Mouse (Mus musculus): ENCODE measurements at regions not wholly inside any gene's neighbourhood (a gene's known extent, or its start where the extent isn't known, plus 50 kb on each side); places are given as distances from the start of the nearest gene placed in this dataset.

DNA sequence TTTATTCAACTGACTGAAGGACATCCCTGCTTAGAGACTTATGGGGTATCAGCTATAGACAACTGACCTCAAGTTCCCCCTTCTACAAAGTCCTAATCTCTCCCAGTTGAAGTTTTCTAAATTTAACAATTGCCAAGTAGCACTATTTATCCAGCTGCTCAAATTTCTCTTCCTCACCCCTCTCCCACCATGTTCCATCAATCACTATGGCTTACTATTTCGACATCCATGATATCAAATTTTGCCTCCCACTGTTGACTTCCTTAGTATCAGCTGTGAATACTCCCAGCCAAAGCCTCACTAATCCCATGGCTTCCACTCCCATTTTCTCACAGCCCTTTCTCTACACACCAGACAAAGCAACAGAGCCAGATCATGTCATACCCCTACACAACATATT is 170.7 kb upstream of the Fmr1 start:
- no peak overlapping the region for H3K27ac ChIP-seq (ENCODE audit: control insufficient read depth, low read depth, low read length)
- no peak for DNase-seq (ENCODE audit: low read depth, low spot score)
- H3K4me3 ChIP-seq (ENCODE audit: control insufficient read depth in 1 of 2, insufficient read depth in 1 of 2, low read depth in 2 of 2, low read length in 2 of 2) = no peak overlapping the region
- no peak overlapping the region for H3K9ac ChIP-seq (ENCODE audit: control insufficient read depth, low read depth, low read length, poor library complexity, severe bottlenecking)
- H3K4me1 ChIP-seq (ENCODE audit: control insufficient read depth in 1 of 2, insufficient read depth in 2 of 2, low read length in 2 of 2) = no peaks in the 10 kb centered on the region
- no peaks in the 10 kb centered on the region for H3K79me2 ChIP-seq (ENCODE audit: control insufficient read depth, insufficient read depth, low read length, poor library complexity)
- H3K36me3 ChIP-seq (ENCODE audit: control insufficient read depth in 1 of 2, insufficient read depth in 2 of 2, low read length in 2 of 2) = no peaks in the 10 kb centered on the region
- H3K27me3 ChIP-seq (ENCODE audit: control insufficient read depth in 1 of 2, insufficient read depth in 2 of 2, low read length in 2 of 2) = no peaks in the 10 kb centered on the region
- no peaks in the 10 kb centered on the region for H3K9me3 ChIP-seq (replicated peaks; ENCODE audit: insufficient read depth, low read length)
- TF ChIP-seq ZMIZ1 (IDR thresholded peaks at IDR 0.05; ENCODE audit: low read depth, low read length) (no peak), ZKSCAN1 (IDR thresholded peaks at IDR 0.05; ENCODE audit: low read depth, low read length) (no peak), EP300 (IDR thresholded peaks at IDR 0.05; ENCODE audit: low read depth in 1 of 2, low read length in 2 of 2) (no peak), MYB (IDR thresholded peaks at IDR 0.05; ENCODE audit: low read depth, low read length) (no peak), MAX (IDR thresholded peaks at IDR 0.05; ENCODE audit: low read length) (no peak), USF2 (IDR thresholded peaks at IDR 0.05; ENCODE audit: borderline replicate concordance in 1 of 2, insufficient read depth in 1 of 2, low read depth in 1 of 2, low read length in 2 of 2) (no peak), MEF2A (IDR thresholded peaks at IDR 0.05; ENCODE audit: extremely low read depth, insufficient replicate concordance, low read depth, low read length, poor library complexity, severe bottlenecking) (no peak), KAT2A (conservative IDR thresholded peaks at IDR 0.05; ENCODE audit: low read depth, low read length) (no peak), POLR2AphosphoS2 (IDR thresholded peaks at IDR 0.05; ENCODE audit: low read length) (no peak), ZNF384 (IDR thresholded peaks at IDR 0.05; ENCODE audit: low read depth, low read length) (no peak), TAL1 (IDR thresholded peaks at IDR 0.05; ENCODE audit: low read length) (no peak), RCOR1 (IDR thresholded peaks at IDR 0.05; ENCODE audit: low read depth, low read length) (no peak), TBP (IDR thresholded peaks at IDR 0.05; ENCODE audit: low read depth, low read length) (no peak), CTCF (IDR thresholded peaks at IDR 0.05 in 2 of 3, conservative IDR thresholded peaks at IDR 0.05 in 1 of 3; ENCODE audit: control insufficient read depth in 1 of 3, insufficient read depth in 1 of 3, low read depth in 2 of 3, low read length in 3 of 3, poor library complexity in 1 of 3, severe bottlenecking in 1 of 3) (no peak), MYC (IDR thresholded peaks at IDR 0.05; ENCODE audit: low read depth, low read length) (no peak), MAZ (IDR thresholded peaks at IDR 0.05; ENCODE audit: low read depth, low read length) (no peak), HCFC1 (IDR thresholded peaks at IDR 0.05; ENCODE audit: low read depth, low read length) (no peak), ETS1 (IDR thresholded peaks at IDR 0.05; ENCODE audit: low read depth, low read length) (no peak)

GRCm38 (mm10) chrX:68512213-68512766 is 166.1 kb upstream of the Fmr1 start:
- Histone ChIP-seq H3K36me3 (ENCODE audit: control insufficient read depth in 1 of 2, insufficient read depth in 2 of 2, low read length in 2 of 2) (no peaks in the 10 kb centered on the region), H3K27ac (ENCODE audit: control insufficient read depth, low read depth, low read length) (no peak overlapping the region), H3K4me1 (ENCODE audit: control insufficient read depth in 1 of 2, insufficient read depth in 2 of 2, low read length in 2 of 2) (no peaks in the 10 kb centered on the region), H3K4me3 (ENCODE audit: control insufficient read depth in 1 of 2, insufficient read depth in 1 of 2, low read depth in 2 of 2, low read length in 2 of 2) (no peak overlapping the region), H3K9ac (ENCODE audit: control insufficient read depth, low read depth, low read length, poor library complexity, severe bottlenecking) (no peak overlapping the region), H3K79me2 (ENCODE audit: control insufficient read depth, insufficient read depth, low read length, poor library complexity) (no peaks in the 10 kb centered on the region), H3K9me3 (replicated peaks; ENCODE audit: insufficient read depth, low read length) (no peaks in the 10 kb centered on the region), H3K27me3 (ENCODE audit: control insufficient read depth in 1 of 2, insufficient read depth in 2 of 2, low read length in 2 of 2) (no peaks in the 10 kb centered on the region)
- TF ChIP-seq E2F4 (IDR thresholded peaks at IDR 0.05; ENCODE audit: borderline replicate concordance, low read depth, low read length) (no peak), KAT2A (conservative IDR thresholded peaks at IDR 0.05; ENCODE audit: low read depth, low read length) (no peak), BHLHE40 (IDR thresholded peaks at IDR 0.05; ENCODE audit: borderline replicate concordance, low read depth, low read length) (no peak), CHD1 (IDR thresholded peaks at IDR 0.05; ENCODE audit: low read depth, low read length) (no peak), MAFK (IDR thresholded peaks at IDR 0.05; ENCODE audit: borderline replicate concordance, low read depth, low read length) (no peak), SIN3A (IDR thresholded peaks at IDR 0.05; ENCODE audit: low read length) (no peak), CHD2 (IDR thresholded peaks at IDR 0.05; ENCODE audit: low read length) (no peak), TAL1 (IDR thresholded peaks at IDR 0.05; ENCODE audit: low read length) (no peak), EP300 (IDR thresholded peaks at IDR 0.05; ENCODE audit: low read depth in 1 of 2, low read length in 2 of 2) (no peak), ZKSCAN1 (IDR thresholded peaks at IDR 0.05; ENCODE audit: low read depth, low read length) (no peak), ETS1 (IDR thresholded peaks at IDR 0.05; ENCODE audit: low read depth, low read length) (no peak), GABPA (IDR thresholded peaks at IDR 0.05; ENCODE audit: low read depth, low read length) (no peak), ELF1 (IDR thresholded peaks at IDR 0.05; ENCODE audit: low read depth, low read length) (no peak), RAD21 (IDR thresholded peaks at IDR 0.05; ENCODE audit: low read depth, low read length) (no peak), NELFE (IDR thresholded peaks at IDR 0.05; ENCODE audit: low read depth, low read length) (no peak), SMC3 (IDR thresholded peaks at IDR 0.05; ENCODE audit: low read depth, low read length) (no peak)
- DNase-seq (ENCODE audit: low read depth, low spot score) = no peak

Measured in MEL (cell line).